Mouse (Mus musculus): ENCODE results near the gene Herc6.
A peak's percentile ranks its signal among the peaks of the same experiment; 100 is the strongest.
"Not testable (repeated sequence)": the region's sequence is repeated elsewhere in the genome, so short reads cannot be mapped to it uniquely, and the experiment has no call there.

Gene Herc6

GRCm38 (mm10) chr6:57580881-57581548 is at the start of gene Herc6:
Gene Herc6 (plus strand): TSS chr6:57581000.
- DNase-seq, result peak; percentile 84

GRCm38 (mm10) chr6:57531011-57531410 is 49.8 kb upstream of the Herc6 start:
- DNase-seq, result no peak

GRCm38 (mm10) chr6:57531441-57531840 is 49.4 kb upstream of the Herc6 start:
- DNase-seq, result no peak

GRCm38 (mm10) chr6:57532022-57532421 is 48.8 kb upstream of the Herc6 start:
- DNase-seq, result no peak

GRCm38 (mm10) chr6:57533410-57533809 is 47.4 kb upstream of the Herc6 start:
- DNase-seq, result no peak

- DNase-seq, result peak; percentile 50
Measured at GRCm38 (mm10) chr6:57534231-57534610, 46.6 kb upstream of the Herc6 start.

- peak; percentile 64 for DNase-seq
Measured at GRCm38 (mm10) chr6:57534611-57535286, 46.1 kb upstream of the Herc6 start.

- peak; percentile 93 for DNase-seq
Measured at GRCm38 (mm10) chr6:57535386-57535936, 45.3 kb upstream of the Herc6 start, which contains the start of gene Ppm1k. Gene Ppm1k (minus strand): TSS chr6:57535468.

GRCm38 (mm10) chr6:57535971-57536669 is 44.7 kb upstream of the Herc6 start:
- DNase-seq, result peak; percentile 40

- no peak for DNase-seq
Measured at GRCm38 (mm10) chr6:57537887-57538286, 42.9 kb upstream of the Herc6 start.

GRCm38 (mm10) chr6:57540950-57541498 is 39.8 kb upstream of the Herc6 start:
- no peak for DNase-seq

- no peak for DNase-seq
Measured at GRCm38 (mm10) chr6:57541737-57542335, 39.0 kb upstream of the Herc6 start.

GRCm38 (mm10) chr6:57543591-57543990 is 37.2 kb upstream of the Herc6 start:
- not testable (repeated sequence) for DNase-seq

- DNase-seq, result no peak
Measured at GRCm38 (mm10) chr6:57544866-57545265, 35.9 kb upstream of the Herc6 start.

GRCm38 (mm10) chr6:57551211-57551796 is 29.5 kb upstream of the Herc6 start:
- DNase-seq, result no peak

GRCm38 (mm10) chr6:57557796-57558317 is 22.9 kb upstream of the Herc6 start:
- DNase-seq, result no peak

GRCm38 (mm10) chr6:57563454-57563853 is 17.3 kb upstream of the Herc6 start:
- DNase-seq, result no peak

GRCm38 (mm10) chr6:57565452-57565851 is 15.3 kb upstream of the Herc6 start:
- DNase-seq, result no peak

GRCm38 (mm10) chr6:57567630-57568029 is 13.2 kb upstream of the Herc6 start:
- DNase-seq, result no peak

GRCm38 (mm10) chr6:57570170-57570974 is 10.4 kb upstream of the Herc6 start:
- peak; percentile 45 for DNase-seq

GRCm38 (mm10) chr6:57571587-57571986 is 9.2 kb upstream of the Herc6 start:
- no peak for DNase-seq
